Mouse (Mus musculus) embryonic fibroblast, embryonic 13.5 days (primary cell): ENCODE measurements around the gene Tmed2.

ENCODE experiments used
- CTCF ChIP-seq: IDR thresholded peaks from 2 replicates; pipeline ENCODE4 v1.5.1; 2011; ENCODE audit warnings: mild to moderate bottlenecking, control low read depth, low read length, moderate library complexity, borderline replicate concordance; ENCODE audit not compliant: insufficient read depth
- POLR2A ChIP-seq: IDR thresholded peaks from 2 replicates; pipeline ENCODE4 v1.6.1; 2011; ENCODE audit warnings: low read depth, mild to moderate bottlenecking, control low read depth, low read length, moderate library complexity

DNA sequence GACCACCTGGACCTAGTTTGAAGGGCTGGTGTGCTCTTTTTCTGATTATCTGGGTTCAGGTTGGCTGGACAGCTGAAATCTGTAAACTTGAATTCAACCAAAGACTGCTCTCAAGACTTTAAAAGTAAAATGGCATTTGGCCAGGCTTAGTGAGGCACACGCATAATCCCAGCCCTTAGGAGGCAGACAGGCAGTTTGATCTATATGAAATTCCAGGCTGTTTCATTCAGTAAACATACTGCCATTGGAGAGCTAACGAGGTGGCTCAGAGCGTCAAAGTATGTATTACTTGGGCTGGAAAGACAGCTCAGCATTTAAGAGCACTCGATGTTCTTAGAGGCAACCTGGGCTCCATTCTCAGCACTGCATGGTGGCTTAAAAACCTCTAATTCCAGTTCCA lies 48.8 kb upstream of the Tmed2 start:
- TF ChIP-seq CTCF, result no peak
- no peak for TF ChIP-seq POLR2A
